ENCODE assay signal across 25 mouse cellular contexts in the genomic region with DNA sequence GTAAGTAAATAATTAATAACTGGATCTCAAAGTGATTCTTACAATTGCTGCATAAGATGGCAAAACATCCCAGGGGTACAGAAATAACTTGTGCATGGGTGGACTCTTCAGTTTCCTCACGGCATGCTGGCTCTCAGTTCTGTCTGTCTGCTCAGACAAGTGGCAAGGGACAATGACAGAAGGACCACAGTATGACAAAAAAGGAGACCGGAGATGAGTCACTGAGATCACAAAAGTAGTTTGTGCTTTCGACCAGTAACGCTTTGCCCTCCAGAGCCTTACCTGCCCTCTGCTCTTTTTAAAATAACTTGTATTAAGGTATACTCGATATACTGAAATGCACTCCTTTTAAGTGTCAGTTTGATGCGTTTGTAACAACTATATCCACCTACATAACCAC. TPM values are rescaled to one million over a fixed set of nuclear protein-coding genes. Genes with fewer than 3 reads are reported as not detected.
A peak's percentile ranks its signal among the peaks of the same experiment; 100 is the strongest.
DNase-seq lines count a peak whose midpoint lies in the region; ATAC-seq and TF ChIP-seq lines count a peak whose summit lies in the region.
"Had no signal": no experiment of that assay in that cellular context is flagged by ENCODE, and none has a peak within 500 bp of the region (broad histone marks: within the 10 kb centered on the region; RNA-seq: fewer than 3 reads in every experiment).

No protein-coding gene starts in this region.

- H3K4me3 ChIP-seq in left cerebral cortex, adult 2 months: no peak overlapping the region
- no peak overlapping the region for H3K4me3 ChIP-seq in midbrain, embryonic 16.5 days (ENCODE audit: low read depth, low read length)
- H3K4me3 ChIP-seq: embryonic facial prominence, embryonic 12.5 days; embryonic facial prominence, embryonic 15.5 days; forebrain, embryonic 15.5 days; heart, embryonic 12.5 days; heart, embryonic 15.5 days; hindbrain, embryonic 10.5 days; hindbrain, embryonic 13.5 days had no signal

- H3K27ac ChIP-seq in left cerebral cortex, adult 2 months: peak overlapping the region; percentile 80
- no peak overlapping the region for H3K27ac ChIP-seq in midbrain, embryonic 16.5 days (ENCODE audit: low read length)
- H3K27ac ChIP-seq: embryonic facial prominence, embryonic 12.5 days; embryonic facial prominence, embryonic 15.5 days; forebrain, embryonic 15.5 days; heart, embryonic 15.5 days; hindbrain, embryonic 10.5 days; hindbrain, embryonic 13.5 days had no signal

- no peak for TF ChIP-seq CTCF in left cerebral cortex, adult 2 months (IDR thresholded peaks at IDR 0.05)

- intact Hi-C loops in left cerebral cortex, adult 2 months (cut with DNase I): loop anchor here (1.0 to 5.0 kb wide), 4 partner anchors 21 to 82 kb away; no protein-coding TSS in a partner anchor

- H3K9ac ChIP-seq in midbrain, embryonic 16.5 days (ENCODE audit: low read depth, low read length): no peak overlapping the region
- H3K9ac ChIP-seq: embryonic facial prominence, embryonic 12.5 days; embryonic facial prominence, embryonic 15.5 days; forebrain, embryonic 15.5 days; heart, embryonic 12.5 days; heart, embryonic 15.5 days; hindbrain, embryonic 13.5 days had no signal

- 78% methylated on average over 6 of the region's 6 CpGs for WGBS in midbrain, embryonic 16.5 days

- H3K27me3 ChIP-seq in midbrain, embryonic 16.5 days (ENCODE audit: control insufficient read depth, insufficient read depth, low read depth, low read length): no peaks in the 10 kb centered on the region
- H3K27me3 ChIP-seq: embryonic facial prominence, embryonic 12.5 days; embryonic facial prominence, embryonic 15.5 days; forebrain, embryonic 15.5 days; heart, embryonic 12.5 days; heart, embryonic 15.5 days; hindbrain, embryonic 13.5 days had no signal

- H3K36me3 ChIP-seq in midbrain, embryonic 16.5 days (ENCODE audit: control insufficient read depth, insufficient read depth, low read length): no peaks in the 10 kb centered on the region
- H3K36me3 ChIP-seq: embryonic facial prominence, embryonic 12.5 days; embryonic facial prominence, embryonic 15.5 days; forebrain, embryonic 15.5 days; heart, embryonic 12.5 days; heart, embryonic 15.5 days; hindbrain, embryonic 10.5 days; hindbrain, embryonic 13.5 days had no signal

- no peaks in the 10 kb centered on the region for H3K9me3 ChIP-seq in midbrain, embryonic 16.5 days (replicated peaks; ENCODE audit: control insufficient read depth, low read length, poor library complexity, severe bottlenecking)
- H3K9me3 ChIP-seq: embryonic facial prominence, embryonic 12.5 days; embryonic facial prominence, embryonic 15.5 days; forebrain, embryonic 15.5 days; heart, embryonic 12.5 days; heart, embryonic 15.5 days; hindbrain, embryonic 10.5 days; hindbrain, embryonic 13.5 days had no signal

- peak; percentile 46 for ATAC-seq in frontal cortex, adult (ENCODE audit: low TSS enrichment)
- ATAC-seq in midbrain, embryonic 16.5 days: no peak
- ATAC-seq: forebrain, embryonic 15.5 days; hindbrain, embryonic 16.5 days; inflammation-experienced regulatory T-cells, adult 6 months had no signal

- DNase-seq in frontal cortex, postnatal 25 days (ENCODE audit: low spot score in 2 of 2): no peak
- no peak for DNase-seq in left cerebral cortex, adult 2 months (ENCODE audit: extremely low spot score in 1 of 2, low spot score in 2 of 2)
- DNase-seq in left cerebral cortex, adult 9 months (ENCODE audit: low spot score in 2 of 2): no peak
- peak; percentile 57 for DNase-seq in induced T-regulatory cell, adult 2 months (ENCODE audit: low read depth)
- no peak for DNase-seq in right cerebral cortex, postnatal 10 days (ENCODE audit: low spot score in 2 of 2)
- DNase-seq: adrenal gland, adult 8-10 months; adrenal gland, postnatal 25 days; B cell, adult 2 months; cerebellum, adult 9-10 months; cerebellum, postnatal 14 days; gastrocnemius, postnatal 25 days; heart, adult 18-20 months; heart, postnatal 10 days; heart, postnatal 36 days had no signal

- no peak overlapping the region for H3K4me2 ChIP-seq in midbrain, embryonic 16.5 days (ENCODE audit: low read length)
- H3K4me2 ChIP-seq: embryonic facial prominence, embryonic 12.5 days; embryonic facial prominence, embryonic 15.5 days; forebrain, embryonic 15.5 days; heart, embryonic 12.5 days; heart, embryonic 15.5 days; hindbrain, embryonic 13.5 days had no signal

- peaks cover 6% of the 10 kb centered on the region for H3K4me1 ChIP-seq in midbrain, embryonic 16.5 days (ENCODE audit: control insufficient read depth, insufficient read depth, low read length)
- H3K4me1 ChIP-seq: forebrain, embryonic 15.5 days had no signal

RNA-seq across cellular contexts. Expression of gene Osbpl3, which starts 55.8 kb away (rescaled TPM):
- total RNA-seq in left cerebral cortex, adult 2 months (2021): 10 to 100 TPM; 45.5 to 56.0 TPM
- 6.0 and 7.2 TPM in 2 replicates for polyA plus RNA-seq in midbrain, embryonic 16.5 days (2015; fragmentation: Nextera tagmentation; extraction: Ambion mirVana)
